Mouse (Mus musculus) myocyte (in vitro differentiated cells): ENCODE results near the gene Klhdc8a.

Experiments
- CEBPB ChIP-seq: IDR thresholded peaks from 2 replicates; pipeline ENCODE4 v1.6.1; 2011; ENCODE audit warnings: mild to moderate bottlenecking, moderate library complexity; ENCODE audit not compliant: poor library complexity, insufficient read depth, severe bottlenecking
- E2F4 ChIP-seq: IDR thresholded peaks from one replicate; pipeline ENCODE4 v1.6.1; 2011; ENCODE audit warnings: mild to moderate bottlenecking, control low read depth, moderate library complexity; ENCODE audit not compliant: insufficient read depth
- MAX ChIP-seq: IDR thresholded peaks from one replicate; pipeline ENCODE4 v1.6.1; 2011; ENCODE audit warnings: low read depth, mild to moderate bottlenecking, control low read depth
- MYOD1 ChIP-seq, 3 experiments: IDR thresholded peaks; one replicate each; pipeline ENCODE4 v1.6.1; 2011; ENCODE audit warnings: control low read depth in 2 of 3, low read depth in 2 of 3, mild to moderate bottlenecking in 2 of 3, moderate library complexity in 1 of 3; ENCODE audit not compliant: insufficient read length in 2 of 3, control insufficient read depth in 1 of 3
- POLR2A ChIP-seq: IDR thresholded peaks from one replicate; pipeline ENCODE4 v1.6.1; 2011; ENCODE audit warnings: low read depth, mild to moderate bottlenecking, control low read depth, moderate library complexity; ENCODE audit not compliant: insufficient read length
- POLR2AphosphoS2 ChIP-seq: IDR thresholded peaks from one replicate; pipeline ENCODE4 v1.6.1; 2011; ENCODE audit warnings: low read depth, control low read depth; ENCODE audit not compliant: insufficient read length
- REST ChIP-seq: IDR thresholded peaks from one replicate; pipeline ENCODE4 v1.6.1; 2011; ENCODE audit warnings: mild to moderate bottlenecking, control low read depth, moderate library complexity; ENCODE audit not compliant: insufficient read depth, insufficient read length
- SRF ChIP-seq: IDR thresholded peaks from one replicate; pipeline ENCODE4 v1.6.1; 2011; ENCODE audit warnings: low read depth; ENCODE audit not compliant: control insufficient read depth, insufficient read length
- TCF12 ChIP-seq: IDR thresholded peaks from one replicate; pipeline ENCODE4 v1.6.1; 2011; ENCODE audit warnings: mild to moderate bottlenecking, control low read depth; ENCODE audit not compliant: poor library complexity, insufficient read depth, severe bottlenecking
- TCF3 ChIP-seq: IDR thresholded peaks from one replicate; pipeline ENCODE4 v1.6.1; 2011; ENCODE audit warnings: low read depth, control low read depth; ENCODE audit not compliant: insufficient read length
- USF1 ChIP-seq: IDR thresholded peaks from one replicate; pipeline ENCODE4 v1.6.1; 2011; ENCODE audit warnings: low read depth, mild to moderate bottlenecking, control low read depth, moderate library complexity

GRCm38 (mm10) chr1:132354234-132354633, 55.8 kb downstream of the Klhdc8a start:
- TF ChIP-seq POLR2A (no peak), E2F4 (no peak), USF1 (no peak), SRF (no peak), POLR2AphosphoS2 (no peak), MAX (no peak), TCF12 (no peak), TCF3 (no peak), MYOD1 (IDR thresholded peaks at IDR 0.05; ENCODE audit: control insufficient read depth in 1 of 3, insufficient read length in 2 of 3, low read depth in 2 of 3) (peak in 2 of 3 experiments; percentile 75 to 76), CEBPB (no peak), REST (no peak)
